Mouse (Mus musculus): ENCODE data around the gene Ipo13.

The Ipo13 gene

DNA sequence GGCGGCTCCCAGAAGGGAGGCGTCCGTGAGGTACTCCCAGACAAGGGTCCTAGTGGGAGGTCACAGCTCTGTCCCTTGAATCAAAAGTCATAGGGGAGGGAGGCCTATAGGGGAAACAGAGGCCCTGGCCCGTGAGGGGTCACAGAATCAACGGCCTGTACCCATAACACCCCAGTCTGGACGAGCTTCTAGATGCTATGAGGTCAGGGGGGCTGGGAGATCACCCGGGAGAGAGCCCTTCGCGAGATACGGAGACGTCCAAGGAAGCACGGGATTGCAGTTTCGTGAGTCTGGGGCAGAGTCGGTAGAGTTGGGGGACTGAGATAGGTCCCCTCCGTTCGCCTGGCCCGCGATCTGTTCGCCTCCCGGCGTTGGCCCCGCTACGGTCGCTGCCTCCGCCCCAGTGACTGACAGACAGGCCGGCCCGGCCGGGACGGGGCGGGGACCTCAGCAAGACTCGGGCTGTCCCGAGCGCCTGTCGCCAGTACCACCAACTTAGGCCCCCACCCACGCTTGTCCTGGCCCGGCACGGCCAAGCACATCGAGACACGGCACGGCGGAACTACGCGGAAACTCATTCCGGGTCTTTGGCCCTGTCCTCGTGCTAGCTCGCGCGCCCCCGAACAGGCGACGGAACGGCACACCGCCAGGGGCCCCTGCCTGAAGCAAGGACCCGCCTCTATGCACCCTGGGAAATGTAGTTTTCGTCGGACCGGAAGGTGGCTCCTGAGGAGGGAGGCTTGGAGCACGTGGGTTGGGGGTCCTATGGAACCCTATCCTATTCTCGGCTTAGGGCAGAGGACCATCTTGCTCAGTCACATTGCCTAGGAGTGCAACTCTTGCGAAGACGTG is at the start of gene Ipo13:
Gene Ipo13 (minus strand): TSS at position 409 of the 852 bp plus-strand sequence.
- peak; percentile 86 to 91 for DNase-seq (ENCODE audit: low spot score in 2 of 2)

- no peak for DNase-seq (ENCODE audit: low spot score in 2 of 2)
Measured at GRCm38 (mm10) chr4:117957492-117957891, 42.7 kb upstream of the Ipo13 start.

DNA sequence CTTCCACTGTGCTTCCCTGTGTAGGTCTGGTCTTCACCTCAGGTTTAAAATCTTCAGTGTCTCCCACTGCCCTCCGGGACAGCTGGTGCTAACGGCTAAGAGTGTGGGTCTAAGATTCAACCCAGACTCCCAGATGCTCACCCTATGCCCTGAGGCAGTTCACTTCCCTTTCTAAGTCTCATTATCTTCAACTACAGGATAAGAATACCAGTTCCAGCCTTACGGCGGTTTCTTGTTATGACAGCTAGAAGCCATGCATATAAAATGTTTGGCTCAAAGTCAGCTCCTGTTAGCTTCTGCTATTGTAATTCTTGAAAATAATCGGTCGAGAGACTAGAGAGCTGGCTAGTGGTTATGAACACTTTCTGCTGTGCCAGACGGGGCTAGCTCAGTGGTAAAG is 32.7 kb upstream of the Ipo13 start:
- no peak for DNase-seq (ENCODE audit: low spot score in 2 of 2)

- no peak for DNase-seq (ENCODE audit: low spot score in 2 of 2)
Measured at GRCm38 (mm10) chr4:117946639-117947305, 32.0 kb upstream of the Ipo13 start.

- DNase-seq (ENCODE audit: low spot score in 2 of 2), result no peak
Measured at GRCm38 (mm10) chr4:117943317-117943716, 28.5 kb upstream of the Ipo13 start.

GRCm38 (mm10) chr4:117936964-117937363 is 22.2 kb upstream of the Ipo13 start:
- DNase-seq (ENCODE audit: low spot score in 2 of 2), result no peak

DNA sequence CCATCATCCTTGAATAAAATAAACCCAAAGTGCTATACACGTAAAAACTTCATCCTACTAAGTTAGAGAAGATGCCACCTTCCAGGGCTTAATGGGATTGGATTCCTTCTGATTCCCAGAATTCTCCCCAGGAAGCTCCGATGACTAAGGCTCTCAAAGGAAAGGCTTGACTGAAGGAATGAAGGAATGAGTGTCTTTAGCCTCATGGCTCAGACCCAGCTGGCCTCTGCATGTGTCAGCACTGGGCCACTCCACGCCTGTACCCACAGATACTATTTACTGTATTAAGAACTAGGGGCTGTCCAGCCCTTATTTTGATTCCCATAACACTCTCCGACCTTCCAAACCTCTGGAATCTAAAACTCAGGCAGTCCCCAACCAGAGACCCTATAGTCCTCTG is 19.3 kb upstream of the Ipo13 start:
- no peak for DNase-seq (ENCODE audit: low spot score in 2 of 2)

- no peak for DNase-seq (ENCODE audit: low spot score in 2 of 2)
Measured at GRCm38 (mm10) chr4:117933248-117933647, 18.4 kb upstream of the Ipo13 start.

GRCm38 (mm10) chr4:117929391-117929881 is 14.6 kb upstream of the Ipo13 start, which contains the start of gene Artn:
Gene Artn (minus strand): TSS chr4:117929763.
- DNase-seq (ENCODE audit: low spot score in 2 of 2), result no peak

DNA sequence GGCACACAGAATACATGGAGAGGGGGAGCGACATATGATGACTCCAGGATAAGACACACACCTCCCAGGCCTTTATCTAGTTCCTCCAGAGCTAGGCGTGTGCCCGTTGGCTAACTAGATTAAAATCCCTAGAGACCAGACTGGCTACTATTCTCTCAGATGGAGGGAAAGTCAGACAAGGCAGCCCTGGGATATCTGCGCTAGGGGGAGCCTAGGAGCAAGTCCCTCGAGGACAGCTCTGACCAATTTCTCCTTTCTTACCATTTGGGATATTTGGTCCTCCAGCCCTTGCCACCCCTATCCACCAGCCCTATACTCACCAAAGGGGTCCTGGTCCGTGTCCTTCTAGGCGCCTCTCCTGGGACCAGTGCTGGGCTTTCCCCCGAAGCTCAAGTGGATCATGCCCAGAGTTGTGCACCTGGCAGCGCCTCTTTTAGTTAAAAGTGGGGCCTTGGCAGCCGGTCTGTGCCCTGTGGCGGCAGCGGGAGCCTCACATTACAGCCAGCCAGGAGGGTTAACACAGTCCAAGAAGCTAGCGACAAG is 14.0 kb upstream of the Ipo13 start:
- no peak for DNase-seq (ENCODE audit: low spot score in 2 of 2)

DNA sequence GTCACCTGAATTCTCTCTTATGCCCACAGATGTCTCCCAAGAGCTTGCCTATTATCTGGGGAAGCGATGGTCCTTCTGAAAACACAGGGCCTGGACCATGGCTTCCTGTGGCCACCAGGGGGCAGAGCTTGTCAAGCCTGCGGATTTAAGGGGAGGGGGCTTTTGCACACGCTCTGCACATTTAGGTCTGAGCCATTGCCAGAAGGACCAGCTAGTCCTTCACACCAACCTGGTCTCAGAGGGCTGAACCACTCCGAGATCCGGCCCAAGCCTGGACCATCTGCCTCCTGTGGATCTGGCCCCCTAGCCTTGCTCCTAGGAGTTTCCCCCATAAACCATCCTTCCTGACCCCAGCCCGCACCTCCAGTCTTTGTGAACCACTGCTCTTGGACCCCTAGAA is 13.4 kb upstream of the Ipo13 start:
- DNase-seq (ENCODE audit: low spot score in 2 of 2), result no peak

DNA sequence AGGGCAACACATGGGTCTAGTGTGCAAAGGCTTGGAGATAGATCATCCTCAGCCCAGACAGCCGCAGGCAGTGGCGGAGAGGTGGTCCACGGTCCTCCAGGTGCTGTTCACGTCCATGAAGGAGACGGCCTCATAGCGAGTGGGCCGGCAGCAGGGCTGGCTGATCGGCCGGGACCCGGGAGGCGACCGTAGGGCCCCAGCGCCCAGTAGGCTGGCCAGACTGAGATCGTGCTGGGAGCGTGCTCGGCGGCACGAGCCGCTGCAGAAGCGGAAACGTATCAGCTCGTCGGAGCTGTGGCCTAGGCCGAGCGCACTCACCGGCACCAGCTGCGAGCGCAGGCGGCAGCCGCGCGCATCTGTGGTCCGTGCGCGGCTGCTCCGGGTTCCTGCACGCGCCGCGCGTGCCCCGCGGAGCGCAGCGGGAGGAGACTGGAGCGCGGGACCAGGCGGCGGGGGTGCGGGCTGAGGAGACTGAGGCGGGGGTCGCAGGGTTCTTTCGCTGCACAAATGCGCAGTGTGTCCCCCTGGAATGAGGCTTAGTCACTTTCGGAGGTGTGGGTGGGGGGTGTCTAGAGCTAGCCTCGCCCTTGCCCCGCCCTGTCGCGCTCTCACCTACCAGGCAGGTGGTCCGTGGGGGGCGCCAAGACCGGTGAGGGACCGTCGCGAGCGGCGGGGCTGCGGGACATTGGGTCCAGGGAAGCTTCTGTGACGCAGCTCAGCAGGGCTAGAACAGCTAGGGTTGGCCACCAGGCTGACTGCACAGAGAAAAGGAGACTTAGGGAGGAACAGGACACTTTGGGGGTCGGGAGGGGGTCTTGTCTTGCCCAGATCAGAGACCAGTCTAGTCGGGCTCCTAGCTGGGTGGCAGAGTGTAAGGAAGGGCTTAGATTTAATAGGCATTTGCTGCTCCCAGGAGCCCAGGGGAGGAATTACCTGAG is 12.0 kb upstream of the Ipo13 start:
- DNase-seq (ENCODE audit: low spot score in 2 of 2), result peak in 1 of 2 experiments; percentile 59

GRCm38 (mm10) chr4:117924916-117925315 is 10.1 kb upstream of the Ipo13 start:
- DNase-seq (ENCODE audit: low spot score in 2 of 2), result no peak

DNA sequence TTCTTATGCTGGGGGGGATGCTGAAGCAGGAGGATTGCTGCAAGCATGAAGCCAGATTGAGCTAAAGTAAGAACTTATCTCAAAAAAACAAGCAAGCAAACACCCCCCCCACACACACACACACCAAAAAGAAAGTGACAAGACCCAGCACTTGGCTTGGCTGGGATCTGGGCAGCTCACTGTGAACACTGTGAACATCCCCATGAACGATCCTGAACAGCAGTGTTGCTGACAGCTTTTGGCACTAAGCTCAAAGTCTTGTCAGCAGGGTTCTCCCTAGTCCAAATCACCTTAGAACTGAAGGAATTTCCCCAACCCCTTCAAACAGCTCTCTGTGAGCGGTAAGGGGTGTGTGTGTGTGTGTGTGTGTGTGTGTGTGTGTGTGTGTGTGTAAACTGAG is 8.7 kb upstream of the Ipo13 start:
- DNase-seq (ENCODE audit: low spot score in 2 of 2), result no peak

DNA sequence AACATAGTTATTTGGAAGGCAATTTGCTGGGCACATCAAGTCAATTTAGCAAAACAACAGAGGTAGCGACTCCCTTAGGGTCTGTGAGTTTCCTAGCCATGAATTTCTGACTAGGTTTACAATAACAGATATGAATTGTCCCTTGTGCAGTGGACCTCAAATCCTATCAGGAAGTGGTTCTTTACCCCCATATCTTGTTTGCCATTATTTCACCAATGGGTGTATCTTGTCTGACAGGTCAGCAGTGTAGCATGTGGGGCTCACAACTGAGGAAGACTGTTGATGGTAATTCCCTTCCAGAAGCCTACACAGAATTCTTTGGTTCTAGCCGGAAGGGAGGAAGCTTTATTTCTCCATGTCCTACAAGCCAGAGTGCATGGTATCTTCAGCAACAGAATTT is 6.6 kb upstream of the Ipo13 start:
- DNase-seq (ENCODE audit: low spot score in 2 of 2), result no peak

GRCm38 (mm10) chr4:117918762-117919161 is 4.0 kb upstream of the Ipo13 start:
- DNase-seq (ENCODE audit: low spot score in 2 of 2), result no peak

- no peak for DNase-seq (ENCODE audit: low spot score in 2 of 2)
Measured at GRCm38 (mm10) chr4:117918261-117918660, 3.5 kb upstream of the Ipo13 start.

DNA sequence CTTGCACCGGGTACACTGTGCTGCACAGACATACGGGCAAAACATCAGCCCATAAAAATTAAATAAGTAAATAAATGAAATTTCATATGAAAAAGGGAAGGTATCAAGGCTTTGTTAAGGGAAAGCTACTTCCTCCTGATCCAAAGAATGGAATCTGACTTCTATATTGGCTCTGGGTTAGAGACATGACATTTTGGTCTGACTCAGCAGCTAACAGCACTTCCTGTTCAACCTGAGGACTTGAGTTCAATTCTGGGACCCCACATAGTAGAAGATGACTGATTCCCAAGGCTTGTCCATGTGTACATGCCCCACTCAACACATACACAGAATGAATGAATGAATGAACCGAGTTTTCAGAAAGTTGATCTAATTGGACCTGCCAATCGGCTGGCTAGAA is 3.0 kb upstream of the Ipo13 start:
- no peak for DNase-seq (ENCODE audit: low spot score in 2 of 2)

- no peak for DNase-seq (ENCODE audit: low spot score in 2 of 2)
Measured at GRCm38 (mm10) chr4:117917402-117917801, 2.6 kb upstream of the Ipo13 start.

- no peak for DNase-seq (ENCODE audit: low spot score in 2 of 2)
Measured at GRCm38 (mm10) chr4:117916386-117916785, 1.6 kb upstream of the Ipo13 start.

DNA sequence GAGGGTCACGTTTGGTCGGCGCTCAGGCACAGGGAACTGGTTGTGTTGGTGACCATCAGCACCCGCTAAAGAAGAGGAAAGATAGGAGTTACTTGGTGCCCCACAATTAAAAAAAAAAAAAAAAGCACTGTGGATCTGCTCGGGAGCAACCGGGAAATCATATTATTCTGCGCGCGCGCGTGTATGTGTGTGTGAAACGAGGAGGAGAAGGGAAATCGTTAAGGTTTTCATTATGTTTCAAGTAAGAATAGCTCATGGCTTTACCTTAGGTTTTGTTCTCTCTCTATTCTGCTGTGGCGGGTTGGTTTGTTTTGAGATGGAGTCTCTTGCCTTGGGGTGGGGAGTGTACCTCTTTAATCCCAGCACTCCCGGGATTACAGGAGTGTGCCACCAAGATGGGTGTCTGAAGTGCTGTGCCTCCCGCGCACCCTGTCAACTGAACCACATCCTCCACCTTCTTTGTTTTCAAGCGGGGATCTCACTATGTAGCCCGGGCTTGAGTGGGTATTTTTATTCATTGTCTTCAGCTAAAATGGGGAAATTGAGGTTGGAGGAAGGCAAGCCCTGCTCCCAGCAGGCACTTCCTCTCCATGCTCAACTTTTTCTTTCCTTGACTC is 798 bp upstream of the Ipo13 start:
- DNase-seq (ENCODE audit: low spot score in 2 of 2), result no peak
